Mouse (Mus musculus): Measurements from ENCODE around the gene Mettl7b. TPM values are rescaled to one million over a fixed set of nuclear protein-coding genes. Genes with fewer than 3 reads are reported as not detected.
"Not testable (repeated sequence)": the region's sequence is repeated elsewhere in the genome, so short reads cannot be mapped to it uniquely, and the experiment has no call there.

Mettl7b gene
- total RNA-seq (2022): under 1 TPM in 1 of 4 experiments, not detected in 3; 0.32 TPM

- no peak for DNase-seq (ENCODE audit: low spot score in 2 of 2)
These were observed at the start of gene Mettl7b for GRCm38 (mm10) chr10:128960590-128961584. Gene Mettl7b (minus strand): TSS chr10:128960988.

- DNase-seq (ENCODE audit: low spot score in 2 of 2): no peak
These were observed 49.6 kb upstream of the Mettl7b start, which contains the start of gene Olfr763 for GRCm38 (mm10) chr10:129010288-129010841. Gene Olfr763 (plus strand): TSS chr10:129010791.

- DNase-seq (ENCODE audit: low spot score in 2 of 2): no peak
These were observed 43.5 kb upstream of the Mettl7b start for GRCm38 (mm10) chr10:129004032-129004920.

GRCm38 (mm10) chr10:128996523-128997040 is 35.8 kb upstream of the Mettl7b start:
- no peak for DNase-seq (ENCODE audit: low spot score in 2 of 2)

GRCm38 (mm10) chr10:128995796-128996195 is 35.0 kb upstream of the Mettl7b start:
- DNase-seq (ENCODE audit: low spot score in 2 of 2): no peak

- DNase-seq (ENCODE audit: low spot score in 2 of 2): no peak
These were observed 30.2 kb upstream of the Mettl7b start for GRCm38 (mm10) chr10:128990994-128991393.

- DNase-seq (ENCODE audit: low spot score in 2 of 2): not testable (repeated sequence)
These were observed 29.5 kb upstream of the Mettl7b start for GRCm38 (mm10) chr10:128990129-128990850.

- DNase-seq (ENCODE audit: low spot score in 2 of 2): not testable (repeated sequence)
These were observed 28.3 kb upstream of the Mettl7b start, which contains the start of gene Olfr9 for GRCm38 (mm10) chr10:128989131-128989530. Gene Olfr9 (plus strand): TSS chr10:128989431.

- DNase-seq (ENCODE audit: low spot score in 2 of 2): no peak
These were observed 20.0 kb upstream of the Mettl7b start for GRCm38 (mm10) chr10:128980644-128981365.

- DNase-seq (ENCODE audit: low spot score in 2 of 2): no peak
These were observed 16.8 kb upstream of the Mettl7b start for GRCm38 (mm10) chr10:128977522-128978114.

GRCm38 (mm10) chr10:128976395-128976794 is 15.6 kb upstream of the Mettl7b start:
- DNase-seq (ENCODE audit: low spot score in 2 of 2): no peak

- DNase-seq (ENCODE audit: low spot score in 2 of 2): no peak
These were observed 12.1 kb upstream of the Mettl7b start for GRCm38 (mm10) chr10:128972841-128973240.

- no peak for DNase-seq (ENCODE audit: low spot score in 2 of 2)
These were observed 10.0 kb upstream of the Mettl7b start for GRCm38 (mm10) chr10:128970740-128971250.

- no peak for DNase-seq (ENCODE audit: low spot score in 2 of 2)
These were observed 7.6 kb upstream of the Mettl7b start for GRCm38 (mm10) chr10:128968341-128968749.

GRCm38 (mm10) chr10:128965871-128966270 is 5.1 kb upstream of the Mettl7b start:
- DNase-seq (ENCODE audit: low spot score in 2 of 2): no peak

GRCm38 (mm10) chr10:128964961-128965360 is 4.2 kb upstream of the Mettl7b start:
- no peak for DNase-seq (ENCODE audit: low spot score in 2 of 2)

- DNase-seq (ENCODE audit: low spot score in 2 of 2): no peak
These were observed 646 bp downstream of the Mettl7b start for GRCm38 (mm10) chr10:128960142-128960541.

- DNase-seq (ENCODE audit: low spot score in 2 of 2): no peak
These were observed 2.4 kb downstream of the Mettl7b start for GRCm38 (mm10) chr10:128958340-128958739.
